Mouse (Mus musculus): Measurements from ENCODE around the gene Sp2.

Gene Sp2

GRCm38 (mm10) chr11:96940578-96941465 lies 41.9 kb downstream of the Sp2 start:
- DNase-seq (ENCODE audit: low read depth, low spot score) = no peak

GRCm38 (mm10) chr11:96938426-96938800 lies 44.3 kb downstream of the Sp2 start:
- no peak for DNase-seq (ENCODE audit: low read depth, low spot score)

GRCm38 (mm10) chr11:96937549-96938425 lies 45.0 kb downstream of the Sp2 start:
- DNase-seq (ENCODE audit: low read depth, low spot score) = peak; percentile 45

- DNase-seq (ENCODE audit: low read depth, low spot score) = no peak
Measured at GRCm38 (mm10) chr11:96935872-96936650, 46.7 kb downstream of the Sp2 start.

- DNase-seq (ENCODE audit: low read depth, low spot score) = peak; percentile 80
Measured at GRCm38 (mm10) chr11:96934921-96935356, 47.8 kb downstream of the Sp2 start.

GRCm38 (mm10) chr11:96933562-96934276 lies 49.0 kb downstream of the Sp2 start:
- no peak for DNase-seq (ENCODE audit: low read depth, low spot score)

- no peak for DNase-seq (ENCODE audit: low read depth, low spot score)
Measured at GRCm38 (mm10) chr11:96931327-96932062, 51.3 kb downstream of the Sp2 start.

GRCm38 (mm10) chr11:96929766-96930331 lies 52.9 kb downstream of the Sp2 start:
- no peak for DNase-seq (ENCODE audit: low read depth, low spot score)

- DNase-seq (ENCODE audit: low read depth, low spot score) = no peak
Measured at GRCm38 (mm10) chr11:96929096-96929765, 53.5 kb downstream of the Sp2 start.

- DNase-seq (ENCODE audit: low read depth, low spot score) = no peak
Measured at GRCm38 (mm10) chr11:96928691-96929090, 54.1 kb downstream of the Sp2 start.

- DNase-seq (ENCODE audit: low read depth, low spot score) = no peak
Measured at GRCm38 (mm10) chr11:96928088-96928487, 54.7 kb downstream of the Sp2 start, which contains the start of gene Prr15l. TSS of gene Prr15l (plus strand) at chr11:96928104.

GRCm38 (mm10) chr11:96926587-96926986 lies 56.2 kb downstream of the Sp2 start:
- no peak for DNase-seq (ENCODE audit: low read depth, low spot score)

GRCm38 (mm10) chr11:96925469-96926148 lies 57.1 kb downstream of the Sp2 start:
- no peak for DNase-seq (ENCODE audit: low read depth, low spot score)

GRCm38 (mm10) chr11:96924861-96925260 lies 57.9 kb downstream of the Sp2 start:
- DNase-seq (ENCODE audit: low read depth, low spot score) = no peak

GRCm38 (mm10) chr11:96919003-96919402 lies 63.8 kb downstream of the Sp2 start:
- DNase-seq (ENCODE audit: low read depth, low spot score) = no peak

GRCm38 (mm10) chr11:96917415-96917814 lies 65.3 kb downstream of the Sp2 start:
- no peak for DNase-seq (ENCODE audit: low read depth, low spot score)

GRCm38 (mm10) chr11:96916885-96917396 lies 65.8 kb downstream of the Sp2 start:
- DNase-seq (ENCODE audit: low read depth, low spot score) = no peak

Measured in brain, adult 2 months (tissue).